Mouse (Mus musculus): ENCODE results near the gene Gm17657.

DNA sequence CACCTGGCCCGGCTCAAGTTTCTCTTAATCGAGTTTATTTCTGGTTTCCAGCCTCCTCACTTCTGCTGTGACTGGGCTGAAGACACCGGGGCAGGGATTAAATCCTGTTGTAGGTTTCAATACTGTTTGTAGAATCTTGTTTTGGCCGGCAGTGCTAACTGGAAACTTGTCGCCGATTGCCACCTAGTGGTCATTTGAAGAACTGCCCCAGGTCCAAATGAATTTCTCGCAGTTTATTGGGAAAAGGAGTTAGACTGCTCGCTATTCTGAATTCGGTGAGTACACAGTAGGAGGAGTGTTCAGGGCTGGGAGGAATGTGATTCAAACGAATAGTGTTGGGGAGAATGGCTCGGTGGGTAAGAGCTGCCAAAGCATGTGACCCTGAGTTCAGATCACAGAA lies 35.0 kb downstream of the Gm17657 start:
- TF ChIP-seq CTCF (IDR thresholded peaks at IDR 0.05; ENCODE audit: low read depth, low read length) (peak; percentile 65), POLR2A (IDR thresholded peaks at IDR 0.05; ENCODE audit: insufficient read depth, low read length) (no peak), EP300 (IDR thresholded peaks at IDR 0.05; ENCODE audit: insufficient read depth, low read depth, low read length) (no peak)

All from ES-Bruce4 (cell line).